Mouse (Mus musculus): ENCODE measurements around the gene Traf3. TPM values are rescaled to one million over a fixed set of nuclear protein-coding genes. Genes with fewer than 3 reads are reported as not detected.
A peak's percentile ranks its signal among the peaks of the same experiment; 100 is the strongest.

Traf3 gene
- polyA plus RNA-seq, 1 experiment from 2014 or later, result 22.8 TPM

DNA sequence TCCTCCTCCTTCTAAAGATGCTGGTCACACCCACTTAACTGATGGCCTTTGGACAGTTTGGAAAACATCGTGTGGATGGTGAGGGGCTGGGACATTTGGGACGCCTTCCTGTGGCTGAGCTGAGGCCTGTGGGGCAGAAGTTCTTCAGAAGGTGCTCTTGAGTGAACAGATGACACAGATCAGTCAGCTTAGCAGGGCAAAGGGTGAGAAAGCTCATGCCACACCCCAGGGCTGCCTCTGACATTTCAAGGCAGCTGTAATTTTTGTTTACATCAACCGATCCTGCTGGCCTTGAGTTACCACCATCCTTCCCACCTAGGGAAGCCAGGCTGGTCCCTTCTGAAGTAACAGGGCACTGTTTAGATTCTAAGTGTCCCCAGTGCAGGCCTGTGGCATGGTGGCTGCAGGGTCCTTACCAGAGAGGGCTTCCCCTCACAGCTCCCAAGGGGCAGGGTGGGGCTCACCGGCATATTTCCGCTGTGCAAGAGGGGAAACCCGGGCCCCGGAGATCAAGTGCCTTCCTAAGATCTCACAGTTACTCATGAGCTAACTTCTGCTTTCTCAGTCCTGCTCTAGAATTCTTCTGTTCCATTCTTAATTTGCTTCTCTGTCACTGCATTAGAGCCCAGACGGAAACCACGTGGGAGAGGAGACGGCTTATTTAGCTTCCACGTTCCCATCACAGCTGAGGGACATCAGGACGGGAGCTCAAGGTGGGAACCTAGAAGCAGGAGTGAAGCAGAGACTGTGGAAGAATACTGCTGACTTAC is 6.3 kb upstream of the Traf3 start:
- H3K27ac ChIP-seq, result no peak overlapping the region
- H3K9ac ChIP-seq, result no peak overlapping the region
- no peaks in the 10 kb centered on the region for H3K9me3 ChIP-seq
- WGBS, result 72% methylated on average over 12 of the region's 12 CpGs
- H3K4me3 ChIP-seq, result no peak overlapping the region
- H3K4me1 ChIP-seq, result peaks cover 27% of the 10 kb centered on the region
- no peaks in the 10 kb centered on the region for H3K36me3 ChIP-seq
- no peak for ATAC-seq (ENCODE audit: low FRiP score, low read depth)
- H3K27me3 ChIP-seq (replicated peaks), result no peaks in the 10 kb centered on the region
- H3K4me2 ChIP-seq (replicated peaks), result no peak overlapping the region

- Histone ChIP-seq H3K4me3 (no peak overlapping the region), H3K9me3 (no peaks in the 10 kb centered on the region), H3K9ac (no peak overlapping the region), H3K27ac (no peak overlapping the region), H3K4me1 (peaks cover 35% of the 10 kb centered on the region), H3K27me3 (replicated peaks) (no peaks in the 10 kb centered on the region), H3K4me2 (replicated peaks) (no peak overlapping the region), H3K36me3 (no peaks in the 10 kb centered on the region)
- ATAC-seq (ENCODE audit: low FRiP score, low read depth), result no peak
- 89% methylated on average over 10 of the region's 10 CpGs for WGBS
Observed at GRCm38 (mm10) chr12:111160871-111161270, 5.3 kb upstream of the Traf3 start.

DNA sequence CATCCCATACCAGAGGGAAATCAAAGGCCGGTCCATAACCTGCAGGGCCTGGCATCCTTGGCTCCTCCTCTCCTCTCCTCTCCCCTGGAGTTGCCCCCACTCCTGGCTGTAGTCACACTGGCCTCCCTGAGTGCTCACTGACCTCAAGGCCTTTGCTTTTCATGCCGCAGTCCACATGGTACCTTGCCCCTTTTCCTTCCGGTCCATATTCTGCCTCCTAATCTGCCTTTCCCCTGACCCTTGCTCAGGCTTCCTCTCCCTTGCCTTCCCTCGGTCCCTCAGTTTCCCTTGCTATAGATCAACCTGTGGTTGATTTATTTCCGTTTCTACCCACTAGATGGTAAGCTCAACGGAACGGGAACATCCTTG is 4.2 kb upstream of the Traf3 start:
- no peaks in the 10 kb centered on the region for H3K9me3 ChIP-seq
- H3K4me2 ChIP-seq (replicated peaks), result peak overlapping the region; percentile 52
- no peak for ATAC-seq (ENCODE audit: low FRiP score, low read depth)
- no peaks in the 10 kb centered on the region for H3K36me3 ChIP-seq
- H3K9ac ChIP-seq, result no peak overlapping the region
- 30% methylated on average over 7 of the region's 7 CpGs for WGBS
- H3K4me3 ChIP-seq, result no peak overlapping the region; the same call in 1 of the 2 replicates
- H3K27me3 ChIP-seq (replicated peaks), result no peaks in the 10 kb centered on the region
- H3K27ac ChIP-seq, result peak overlapping the region; percentile 57
- peaks cover 36% of the 10 kb centered on the region for H3K4me1 ChIP-seq

GRCm38 (mm10) chr12:111162312-111163061 is 3.7 kb upstream of the Traf3 start:
- peaks cover 36% of the 10 kb centered on the region for H3K4me1 ChIP-seq
- 11% methylated on average over 16 of the region's 16 CpGs for whole genome bisulfite sequencing
- peak overlapping the region; percentile 21 for H3K4me3 ChIP-seq

DNA sequence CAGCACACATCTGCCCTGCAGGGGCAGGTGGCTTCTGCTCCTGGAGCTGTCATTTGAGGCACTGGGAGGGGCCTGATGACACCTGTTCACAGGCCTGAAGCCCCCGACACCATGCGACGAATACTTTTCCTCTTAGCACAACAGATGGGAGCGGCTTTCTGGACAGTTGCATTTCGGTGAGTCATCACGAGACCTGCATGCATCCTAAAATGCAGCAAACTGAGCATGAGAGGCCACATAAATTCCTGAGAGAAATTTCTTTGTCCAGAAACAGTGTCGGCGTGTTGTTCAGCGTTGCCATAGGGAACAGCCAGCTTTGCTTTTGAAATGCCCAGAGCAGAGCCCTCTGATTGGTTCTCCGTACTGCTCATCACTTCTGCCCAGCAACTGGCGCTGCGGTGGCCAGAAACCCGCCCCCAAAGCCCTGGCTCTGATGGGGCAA is 1.8 kb upstream of the Traf3 start:
- Histone ChIP-seq H3K27me3 (replicated peaks) (no peaks in the 10 kb centered on the region), H3K4me3 (peak overlapping the region; percentile 13), H3K9ac (no peak overlapping the region), H3K4me1 (peaks cover 46% of the 10 kb centered on the region), H3K27ac (peak overlapping the region; percentile 55; the same call in 1 of the 2 replicates), H3K36me3 (no peaks in the 10 kb centered on the region), H3K4me2 (replicated peaks) (peak overlapping the region; percentile 60), H3K9me3 (no peaks in the 10 kb centered on the region)
- peak; percentile 87 for ATAC-seq (ENCODE audit: low FRiP score, low read depth)
- 2% methylated on average over 13 of the region's 13 CpGs for WGBS

More at GRCm38 (mm10) chr12:111162312-111163061, 3.7 kb upstream of the Traf3 start:
- no peak for ATAC-seq (ENCODE audit: low FRiP score, low read depth)
- Histone ChIP-seq H3K9ac (0 out of 2 replicates have a peak overlapping the region, but pooled peaks have one; percentile 21), H3K36me3 (no peaks in the 10 kb centered on the region), H3K9me3 (no peaks in the 10 kb centered on the region), H3K27ac (peak overlapping the region; percentile 57), H3K27me3 (replicated peaks) (no peaks in the 10 kb centered on the region), H3K4me2 (replicated peaks) (peak overlapping the region; percentile 52)

DNA sequence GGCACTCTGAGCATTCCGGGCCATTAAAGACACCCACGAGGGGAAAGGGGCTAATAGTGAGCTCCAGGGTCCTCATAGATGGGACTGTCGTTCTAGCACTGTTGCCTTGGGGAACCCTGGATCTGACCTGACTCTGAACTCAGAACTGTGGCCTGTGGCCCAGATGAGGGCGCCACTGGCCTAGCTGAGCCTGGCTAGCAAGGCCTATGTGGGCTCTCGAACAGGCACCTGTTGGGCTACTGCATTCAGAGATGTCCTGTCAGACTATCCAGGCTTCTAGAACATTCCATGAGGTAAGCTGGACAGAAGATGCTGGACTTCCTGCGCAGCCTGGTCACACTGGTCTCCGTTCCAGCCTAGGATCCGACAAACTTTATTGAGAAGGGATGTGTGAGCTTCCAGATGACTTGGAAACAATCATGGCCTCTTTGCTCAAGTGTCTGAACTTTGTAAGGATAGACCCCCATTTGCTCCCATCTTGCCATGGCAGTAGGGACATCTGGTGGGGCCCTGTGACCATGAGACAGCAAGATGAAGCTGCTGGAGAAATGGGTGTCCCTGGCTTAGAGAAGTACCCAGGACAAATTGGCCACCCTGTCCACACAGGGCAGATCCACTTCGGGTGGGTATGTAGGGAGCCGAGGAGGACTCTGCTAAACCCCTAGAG is 891 bp upstream of the Traf3 start:
- Histone ChIP-seq H3K27ac (peak overlapping the region; percentile 72; the same call in 1 of the 2 replicates), H3K36me3 (no peaks in the 10 kb centered on the region; the same call in 1 of the 2 replicates), H3K4me3 (0 out of 2 replicates have a peak overlapping the region, but pooled peaks have one; percentile 91), H3K9ac (no peak overlapping the region), H3K9me3 (no peaks in the 10 kb centered on the region), H3K27me3 (replicated peaks) (no peaks in the 10 kb centered on the region), H3K4me2 (replicated peaks) (peak overlapping the region; percentile 64), H3K4me1 (peaks cover 43% of the 10 kb centered on the region)
- WGBS, result 70% methylated on average over 10 of the region's 10 CpGs
- ATAC-seq (ENCODE audit: low FRiP score, low read depth), result peak; percentile 27

DNA sequence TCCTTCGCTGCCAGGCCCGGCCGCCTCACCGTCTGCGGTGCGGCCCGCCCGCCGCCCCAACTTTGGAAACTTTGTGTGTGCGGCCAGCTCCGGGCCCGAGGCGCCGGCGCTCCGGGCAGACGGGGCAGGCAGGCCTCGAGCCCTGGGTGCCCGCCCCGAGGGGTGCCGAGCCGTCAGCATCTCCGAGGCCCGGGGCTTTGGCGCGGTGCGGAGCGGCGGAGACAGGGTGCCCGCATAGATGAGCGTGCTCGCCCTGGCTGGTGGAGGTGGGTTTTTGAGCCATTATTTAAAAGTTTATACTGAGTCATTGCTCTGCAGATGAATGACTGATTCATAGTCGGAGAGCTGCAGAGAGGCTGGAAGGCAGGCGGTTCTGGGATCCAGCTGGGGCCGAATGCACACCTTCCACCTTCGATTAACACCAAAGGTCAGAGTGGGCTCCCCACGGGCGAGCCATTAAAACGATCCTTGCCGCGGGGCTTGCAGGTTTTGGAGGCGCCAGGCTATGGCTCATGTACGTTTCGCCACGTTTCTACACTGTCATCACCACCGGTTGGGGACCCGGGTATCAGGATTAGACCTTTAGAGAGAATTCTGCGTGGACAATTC is 615 bp downstream of the Traf3 start:
- no peak for ATAC-seq (ENCODE audit: low FRiP score, low read depth)
- WGBS, result under 1% methylated on average over 48 of the region's 48 CpGs
- peaks cover 43% of the 10 kb centered on the region for H3K4me1 ChIP-seq

GRCm38 (mm10) chr12:111168891-111169290 is 2.7 kb downstream of the Traf3 start:
- Histone ChIP-seq H3K9ac (no peak overlapping the region), H3K27ac (no peak overlapping the region), H3K4me1 (peaks cover 27% of the 10 kb centered on the region), H3K36me3 (peaks cover 7% of the 10 kb centered on the region; the same call in 1 of the 2 replicates), H3K9me3 (no peaks in the 10 kb centered on the region), H3K4me2 (replicated peaks) (no peak overlapping the region), H3K4me3 (no peak overlapping the region), H3K27me3 (replicated peaks) (no peaks in the 10 kb centered on the region)
- no peak for ATAC-seq (ENCODE audit: low FRiP score, low read depth)
- 81% methylated on average over 4 of the region's 4 CpGs for whole genome bisulfite sequencing

More for the DNA sequence above, 615 bp downstream of the Traf3 start:
- H3K9me3 ChIP-seq, result no peaks in the 10 kb centered on the region
- no peaks in the 10 kb centered on the region for H3K27me3 ChIP-seq (replicated peaks)
- H3K4me2 ChIP-seq (replicated peaks), result peak overlapping the region; percentile 64
- peaks cover 7% of the 10 kb centered on the region; the same call in 1 of the 2 replicates for H3K36me3 ChIP-seq
- peak overlapping the region; percentile 72 for H3K27ac ChIP-seq
- peak overlapping the region; percentile 88 for H3K9ac ChIP-seq
- peak overlapping the region; percentile 91 for H3K4me3 ChIP-seq

DNA sequence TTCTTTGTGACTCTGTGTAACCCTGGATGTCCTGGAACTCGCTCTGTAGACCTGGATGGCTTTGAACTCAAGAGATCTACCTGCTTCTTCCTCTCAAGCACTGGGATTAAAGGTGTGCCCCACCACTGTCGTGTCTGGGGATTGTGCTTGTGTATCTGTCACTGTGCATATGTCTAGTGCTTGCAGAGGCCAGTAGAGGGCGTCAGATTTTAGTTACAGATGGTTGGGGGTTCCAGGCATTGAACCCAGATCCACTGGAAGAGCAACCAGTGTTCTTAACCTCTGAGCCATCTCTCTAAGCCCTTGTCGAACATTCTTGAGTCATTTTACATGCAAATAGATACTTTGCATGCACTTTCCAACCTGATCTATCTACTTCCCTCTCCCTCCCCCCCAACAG is 12.6 kb downstream of the Traf3 start:
- 0 out of 2 replicates have a peak, but pooled peaks cover 8% of the 10 kb centered on the region for H3K36me3 ChIP-seq
- WGBS, result 78% methylated on average over 4 of the region's 4 CpGs
- H3K4me3 ChIP-seq, result no peak overlapping the region
- no peak for ATAC-seq (ENCODE audit: low FRiP score, low read depth)
- H3K9me3 ChIP-seq, result no peaks in the 10 kb centered on the region
- H3K4me2 ChIP-seq (replicated peaks), result no peak overlapping the region
- no peak overlapping the region for H3K9ac ChIP-seq
- no peaks in the 10 kb centered on the region for H3K27me3 ChIP-seq (replicated peaks)
- no peak overlapping the region for H3K27ac ChIP-seq
- no peaks in the 10 kb centered on the region for H3K4me1 ChIP-seq

- no peaks in the 10 kb centered on the region for H3K36me3 ChIP-seq
- no peak for ATAC-seq (ENCODE audit: low FRiP score, low read depth)
- no peaks in the 10 kb centered on the region for H3K4me1 ChIP-seq
- no peaks in the 10 kb centered on the region for H3K27me3 ChIP-seq (replicated peaks)
- H3K9me3 ChIP-seq, result no peaks in the 10 kb centered on the region
- H3K9ac ChIP-seq, result no peak overlapping the region
- no peak overlapping the region for H3K27ac ChIP-seq
- H3K4me3 ChIP-seq, result no peak overlapping the region
- 90% methylated on average over 5 of the region's 5 CpGs for WGBS
- H3K4me2 ChIP-seq (replicated peaks), result no peak overlapping the region
Observed at GRCm38 (mm10) chr12:111181848-111182247, 15.7 kb downstream of the Traf3 start.

- Histone ChIP-seq H3K9ac (no peak overlapping the region), H3K27me3 (replicated peaks) (no peaks in the 10 kb centered on the region), H3K9me3 (no peaks in the 10 kb centered on the region), H3K36me3 (no peaks in the 10 kb centered on the region), H3K4me2 (replicated peaks) (no peak overlapping the region), H3K4me1 (no peaks in the 10 kb centered on the region), H3K4me3 (no peak overlapping the region), H3K27ac (no peak overlapping the region)
- ATAC-seq (ENCODE audit: low FRiP score, low read depth), result no peak
- 98% methylated on average over 6 of the region's 6 CpGs for WGBS
Observed at GRCm38 (mm10) chr12:111182378-111182777, 16.2 kb downstream of the Traf3 start.

Measured in neural tube, embryonic 12.5 days (tissue).